Mouse (Mus musculus) central nervous system, embryonic 18 days (tissue): ENCODE data around the gene Pdpn. TPM values are rescaled to one million over a fixed set of nuclear protein-coding genes. Genes with fewer than 3 reads are reported as not detected.

Source experiments
- polyA plus RNA-seq: library from polyadenylated mRNA; depleted of rRNA; stranded (reverse); fragments of >200 nt; gene quantifications from 2 replicates; pipeline ENCODE4 v1.2.3, GENCODE M21; 2012; rRNA removed

Gene Pdpn
- polyA plus RNA-seq = 17.5 and 20.4 TPM in 2 replicates

DNA sequence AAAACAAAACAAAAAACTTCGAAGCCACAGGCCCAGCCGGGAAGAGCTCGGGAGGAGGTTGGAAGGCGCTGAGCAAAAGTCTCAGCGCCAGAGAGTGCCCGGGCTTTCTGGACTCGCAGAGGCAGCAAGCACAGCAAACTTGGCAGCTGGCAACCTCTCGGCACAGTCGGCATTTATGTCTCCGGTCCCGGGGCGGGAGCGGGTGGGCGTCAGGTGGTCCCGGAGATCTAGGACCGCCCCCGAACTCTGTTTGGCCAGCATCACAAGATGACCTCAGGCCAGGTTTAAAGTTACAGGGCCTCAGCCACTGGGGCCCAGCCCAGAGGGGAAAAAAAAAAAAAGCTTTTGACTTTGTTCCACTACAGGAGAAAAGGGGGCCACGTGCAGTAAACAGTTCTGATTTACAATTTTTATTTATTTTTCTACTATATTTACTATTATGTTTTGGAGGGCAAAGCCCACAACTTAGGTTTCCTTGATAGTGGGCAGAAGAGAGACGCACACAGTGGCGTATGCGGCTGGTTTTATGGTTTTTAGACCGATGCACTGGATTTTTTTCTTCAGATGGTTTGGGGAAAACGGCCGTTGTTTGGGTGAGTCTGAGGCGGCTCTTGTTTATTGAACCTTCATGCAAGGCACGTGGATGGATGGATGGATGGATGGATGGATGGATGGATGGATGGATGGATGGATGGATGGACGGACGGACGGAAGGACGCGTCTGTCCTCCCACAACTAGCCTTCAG, at the start of gene Pdpn:
Gene Pdpn, minus strand, starts transcription at position 240 of the 746 bp plus-strand sequence.

Other genes starting within 250 kb of the Pdpn start
- 16.6 and 19.9 TPM in 2 replicates for gene Prdm2, start 86.6 kb downstream of the Pdpn start, polyA plus RNA-seq
- 0.28 and 0.53 TPM in 2 replicates for gene Lrrc38, start 50.2 kb upstream of the Pdpn start, polyA plus RNA-seq
- not detected in 2 replicates for gene Pramel1, start 94.9 kb upstream of the Pdpn start, polyA plus RNA-seq
- 11.2 and 13.6 TPM in 2 replicates for gene Pramef8, start 112.9 kb upstream of the Pdpn start, polyA plus RNA-seq
- gene Oog4, start 150.8 kb upstream of the Pdpn start, polyA plus RNA-seq = not detected in 2 replicates
- not detected in 2 replicates for gene Gm13043, start 211.8 kb upstream of the Pdpn start, polyA plus RNA-seq
- not detected in 2 replicates for gene Gm13040, start 236.4 kb upstream of the Pdpn start, polyA plus RNA-seq